Mouse (Mus musculus): ENCODE data around the gene Fkbp1a.

The Fkbp1a gene

GRCm38 (mm10) chr2:151546571-151546970 lies 4.3 kb downstream of the Fkbp1a start:
- DNase-seq (ENCODE audit: low spot score in 2 of 2) = no peak

- DNase-seq (ENCODE audit: low spot score in 2 of 2) = no peak
Measured at GRCm38 (mm10) chr2:151549615-151550121, 7.4 kb downstream of the Fkbp1a start.

DNA sequence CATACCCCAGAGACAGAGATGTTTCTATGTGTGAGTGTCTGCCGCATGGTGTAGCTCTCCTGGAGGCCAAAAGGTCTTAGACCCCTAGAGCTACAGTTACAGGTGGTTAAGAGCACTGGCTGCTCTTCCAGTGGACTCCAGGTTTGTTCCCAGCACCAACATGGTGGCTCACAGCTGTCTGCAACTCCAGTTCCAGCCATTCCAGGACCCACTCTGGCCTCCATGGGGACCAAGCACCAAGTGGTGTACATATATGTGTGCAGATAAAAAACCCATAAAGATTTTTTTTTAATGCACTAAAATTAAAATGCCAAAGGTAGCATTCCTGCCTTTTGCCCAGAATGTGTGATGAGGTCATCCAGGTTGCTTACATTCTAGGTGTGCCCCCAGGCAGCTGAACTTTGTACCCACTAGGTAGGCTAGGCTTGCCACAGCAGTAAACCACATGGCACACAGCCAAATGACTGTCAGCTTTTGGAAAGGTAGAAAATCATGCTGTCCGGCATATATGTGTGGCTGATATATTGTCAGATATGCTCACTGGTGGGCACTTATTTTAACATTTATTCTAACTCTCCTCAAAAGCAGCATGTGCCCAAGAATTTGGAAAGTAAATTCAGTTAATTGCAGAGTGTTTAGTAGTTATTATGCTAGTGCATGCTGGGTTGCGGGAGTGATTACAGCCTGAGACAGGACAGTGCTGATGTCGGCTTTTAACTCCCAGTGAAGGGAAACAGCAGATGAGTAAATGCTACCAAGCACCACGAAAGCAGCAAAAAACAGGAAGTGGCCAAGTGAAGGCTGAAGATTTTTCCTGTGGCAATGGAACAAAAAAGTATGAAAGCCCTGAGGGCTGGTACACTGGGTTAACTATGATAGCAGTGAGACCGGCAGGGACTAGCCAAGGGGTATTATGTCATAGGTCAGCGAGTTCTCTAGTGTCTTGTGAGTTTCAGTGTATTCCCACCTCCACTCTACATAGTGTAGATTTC lies 20.9 kb downstream of the Fkbp1a start:
- no peak for DNase-seq (ENCODE audit: low spot score in 2 of 2)

GRCm38 (mm10) chr2:151564006-151564405 lies 21.7 kb downstream of the Fkbp1a start:
- DNase-seq (ENCODE audit: low spot score in 2 of 2) = no peak

- no peak for DNase-seq (ENCODE audit: low spot score in 2 of 2)
Measured at GRCm38 (mm10) chr2:151564986-151565385, 22.7 kb downstream of the Fkbp1a start.

DNA sequence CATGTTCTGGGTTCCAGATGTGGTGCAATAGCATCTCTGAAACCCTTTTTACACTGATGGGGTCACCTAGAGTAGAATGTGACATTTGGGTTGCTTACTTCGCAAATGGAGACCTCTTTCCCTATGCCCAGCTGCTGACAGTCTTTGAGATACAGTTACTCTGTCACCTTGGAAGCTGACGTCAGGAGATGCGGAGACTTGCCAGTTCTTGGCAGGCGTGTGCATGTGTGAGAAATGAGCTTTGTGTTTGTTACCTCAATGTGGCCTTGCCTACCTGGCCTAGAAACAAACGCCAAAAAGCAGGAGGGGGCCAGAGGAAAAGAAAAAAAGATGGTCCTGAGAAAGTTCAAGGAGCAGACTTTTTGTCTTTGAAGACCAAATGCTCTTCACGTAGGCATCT lies 24.6 kb downstream of the Fkbp1a start:
- DNase-seq (ENCODE audit: low spot score in 2 of 2) = no peak

GRCm38 (mm10) chr2:151569452-151569851 lies 27.2 kb downstream of the Fkbp1a start:
- DNase-seq (ENCODE audit: low spot score in 2 of 2) = no peak

DNA sequence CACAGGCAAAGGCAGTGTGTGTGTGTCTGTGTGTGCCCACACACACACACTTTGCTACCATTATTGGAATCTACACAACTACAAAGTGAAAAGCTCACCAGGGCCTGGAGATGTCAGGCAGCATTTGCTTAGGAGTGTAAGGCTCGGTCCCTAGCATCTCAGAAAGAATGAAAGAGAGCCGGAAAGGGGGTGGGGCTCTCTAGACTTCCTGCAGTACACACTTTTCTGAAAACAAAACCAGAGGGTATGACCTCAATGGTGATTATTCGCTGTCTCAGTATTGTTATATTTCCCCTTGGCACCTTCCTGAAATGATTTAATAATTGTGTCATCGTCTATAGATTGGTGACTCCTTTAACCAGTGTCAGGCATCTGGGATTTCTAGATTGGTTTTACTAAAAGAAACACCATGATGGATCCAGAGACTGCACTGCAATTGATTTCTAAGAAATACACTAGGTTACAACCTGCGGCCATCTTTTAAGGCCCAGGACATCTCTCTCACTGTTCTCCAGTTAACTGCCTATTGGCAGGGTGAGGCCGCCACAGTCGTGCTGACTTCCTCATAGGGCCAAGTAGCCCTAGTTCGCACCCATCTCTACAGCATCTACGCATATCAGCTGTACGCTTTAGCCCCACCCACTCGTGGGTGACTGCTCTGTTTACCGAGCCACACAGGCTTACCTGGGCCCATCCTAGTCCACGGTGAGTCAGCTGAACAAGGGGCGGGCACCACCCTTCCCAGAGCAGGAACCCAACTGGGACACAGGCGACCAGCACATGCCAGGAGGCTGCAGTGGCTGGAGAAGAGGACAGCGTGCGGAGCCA lies 29.8 kb downstream of the Fkbp1a start, which contains the start of gene Sdcbp2:
Gene Sdcbp2, plus strand, starts transcription at position 750 of the 828 bp plus-strand sequence.
- DNase-seq (ENCODE audit: low spot score in 2 of 2) = no peak

DNA sequence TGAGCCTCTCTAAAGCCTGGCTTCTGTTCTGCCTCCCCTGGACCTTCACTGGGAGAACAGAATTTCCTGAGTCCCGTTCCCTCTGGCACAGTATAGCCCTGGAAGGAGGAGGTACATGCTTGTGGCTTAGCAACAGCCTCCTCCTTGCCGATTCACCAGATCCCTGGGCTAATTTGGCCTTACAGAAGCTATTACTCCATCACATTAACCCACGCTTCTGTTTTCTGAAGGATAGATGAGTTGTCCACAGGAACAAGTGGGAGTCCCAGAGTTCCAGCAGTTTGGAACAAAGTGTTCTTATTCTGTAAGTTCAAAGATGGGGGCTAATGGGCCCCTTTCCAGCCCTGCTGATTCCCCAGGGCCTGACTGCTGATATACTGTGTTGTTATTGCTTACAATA lies 31.4 kb downstream of the Fkbp1a start:
- DNase-seq (ENCODE audit: low spot score in 2 of 2) = peak in 1 of 2 experiments; percentile 53

- peak; percentile 65 to 75 for DNase-seq (ENCODE audit: low spot score in 2 of 2)
Measured at GRCm38 (mm10) chr2:151574607-151575006, 32.3 kb downstream of the Fkbp1a start.

DNA sequence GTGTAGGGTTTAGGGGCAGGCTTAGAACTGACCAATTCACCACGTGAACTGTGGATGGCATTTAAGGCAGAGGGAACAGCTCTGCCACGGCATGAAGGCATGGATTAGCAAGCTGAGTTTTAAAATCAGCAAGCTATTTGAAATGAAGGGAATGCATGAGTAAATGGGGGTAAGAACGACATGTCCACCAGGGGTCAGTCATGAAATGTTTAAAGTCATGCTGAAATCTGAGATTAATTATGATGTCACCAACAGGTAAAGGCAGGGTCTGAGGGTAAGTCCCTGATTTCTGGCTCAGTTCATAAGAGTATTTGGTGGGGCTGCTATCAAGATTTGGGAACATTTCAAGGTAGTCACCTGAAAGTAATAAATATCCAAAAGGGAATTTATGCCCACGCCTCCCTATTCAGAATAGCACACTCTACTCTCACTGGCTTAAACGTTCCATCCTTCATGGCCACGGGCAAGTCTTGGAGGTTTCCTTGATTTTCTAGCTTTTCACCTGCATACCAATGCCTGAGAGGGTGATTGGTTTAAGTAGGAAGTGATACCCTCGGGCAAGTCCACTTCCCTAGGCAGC lies 32.9 kb downstream of the Fkbp1a start:
- DNase-seq (ENCODE audit: low spot score in 2 of 2) = peak in 1 of 2 experiments; percentile 56

DNA sequence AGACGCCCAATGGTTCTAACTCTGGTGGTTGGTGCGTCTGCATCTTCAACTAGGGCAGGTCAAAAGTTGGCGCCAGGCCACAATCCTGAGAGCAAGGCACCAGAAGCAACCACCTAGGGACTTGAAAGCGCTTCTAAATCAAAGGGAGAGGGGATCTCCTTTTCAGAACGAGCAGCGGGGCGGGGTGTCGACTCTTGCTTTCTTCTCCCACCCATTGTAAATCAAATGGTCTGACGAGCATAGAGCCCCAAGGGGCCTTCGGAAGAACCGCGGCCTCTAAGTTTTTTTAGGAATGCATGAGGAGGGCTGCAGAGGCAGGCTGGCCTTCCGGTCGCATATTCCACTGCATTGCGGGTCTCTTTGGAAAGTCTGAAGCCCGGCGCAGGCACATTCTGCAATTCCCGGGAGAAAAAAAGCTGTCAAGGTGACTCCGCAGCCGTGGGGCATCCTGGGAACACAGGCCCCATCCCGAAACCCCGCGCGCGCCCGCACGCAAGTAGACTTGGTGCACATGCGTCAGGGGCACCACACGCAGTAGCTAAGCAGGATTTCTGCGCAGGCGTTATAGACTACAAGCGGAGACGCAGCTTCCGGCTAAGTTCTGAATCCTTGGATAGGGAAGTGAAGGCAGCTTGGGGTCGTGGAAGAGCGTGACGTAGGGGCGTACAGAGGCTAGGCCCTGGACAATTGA lies 33.6 kb downstream of the Fkbp1a start:
- DNase-seq (ENCODE audit: low spot score in 2 of 2) = peak; percentile 92 to 95

GRCm38 (mm10) chr2:151579183-151579582 lies 36.9 kb downstream of the Fkbp1a start:
- no peak for DNase-seq (ENCODE audit: low spot score in 2 of 2)

- no peak for DNase-seq (ENCODE audit: low spot score in 2 of 2)
Measured at GRCm38 (mm10) chr2:151580945-151581344, 38.7 kb downstream of the Fkbp1a start.

GRCm38 (mm10) chr2:151585934-151586333 lies 43.7 kb downstream of the Fkbp1a start:
- no peak for DNase-seq (ENCODE audit: low spot score in 2 of 2)

GRCm38 (mm10) chr2:151586807-151587206 lies 44.5 kb downstream of the Fkbp1a start:
- no peak for DNase-seq (ENCODE audit: low spot score in 2 of 2)

DNA sequence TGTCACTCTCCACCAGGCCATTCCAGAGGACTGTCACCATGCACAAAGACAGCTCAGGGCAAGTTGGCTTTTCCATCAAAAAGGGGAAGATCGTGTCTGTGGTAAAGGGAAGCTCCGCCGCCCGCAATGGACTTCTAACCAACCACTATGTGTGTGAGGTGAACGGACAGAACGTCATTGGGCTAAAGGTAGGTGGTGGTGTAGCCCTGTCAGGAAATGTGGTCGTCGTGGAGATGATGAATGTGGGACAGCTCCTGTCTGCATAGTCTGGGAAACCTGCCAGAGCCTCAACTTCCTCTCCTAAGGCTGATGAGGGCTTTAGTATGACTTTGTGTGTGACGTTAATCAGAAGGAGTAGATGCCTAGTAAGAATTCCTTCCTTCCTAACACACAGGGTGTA lies 45.0 kb downstream of the Fkbp1a start:
- no peak for DNase-seq (ENCODE audit: low spot score in 2 of 2)

DNA sequence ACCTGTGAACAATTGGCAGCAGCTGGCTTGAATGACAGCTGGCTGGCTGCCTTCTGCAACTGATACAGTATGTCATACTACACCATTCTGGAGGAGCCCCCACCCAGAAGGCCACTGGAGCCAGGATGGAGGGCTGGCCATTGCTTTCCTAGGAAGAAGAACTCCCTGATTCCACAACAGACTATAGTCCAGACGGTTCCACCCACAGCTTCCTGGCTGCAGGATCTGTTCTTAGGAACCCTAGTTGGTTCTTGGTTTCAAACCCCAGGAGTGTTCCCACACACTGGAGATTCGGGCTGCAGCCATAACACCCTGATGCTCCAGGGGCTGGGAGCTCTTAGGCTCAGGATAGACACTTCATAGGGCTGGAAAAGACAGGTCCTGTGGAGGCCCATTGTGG lies 55.8 kb downstream of the Fkbp1a start:
- DNase-seq (ENCODE audit: low spot score in 2 of 2) = peak in 1 of 2 experiments; percentile 77

- DNase-seq (ENCODE audit: low spot score in 2 of 2) = no peak
Measured at GRCm38 (mm10) chr2:151602106-151602505, 59.8 kb downstream of the Fkbp1a start.

- peak in 1 of 2 experiments; percentile 52 for DNase-seq (ENCODE audit: low spot score in 2 of 2)
Measured at GRCm38 (mm10) chr2:151603630-151604029, 61.3 kb downstream of the Fkbp1a start.

DNA sequence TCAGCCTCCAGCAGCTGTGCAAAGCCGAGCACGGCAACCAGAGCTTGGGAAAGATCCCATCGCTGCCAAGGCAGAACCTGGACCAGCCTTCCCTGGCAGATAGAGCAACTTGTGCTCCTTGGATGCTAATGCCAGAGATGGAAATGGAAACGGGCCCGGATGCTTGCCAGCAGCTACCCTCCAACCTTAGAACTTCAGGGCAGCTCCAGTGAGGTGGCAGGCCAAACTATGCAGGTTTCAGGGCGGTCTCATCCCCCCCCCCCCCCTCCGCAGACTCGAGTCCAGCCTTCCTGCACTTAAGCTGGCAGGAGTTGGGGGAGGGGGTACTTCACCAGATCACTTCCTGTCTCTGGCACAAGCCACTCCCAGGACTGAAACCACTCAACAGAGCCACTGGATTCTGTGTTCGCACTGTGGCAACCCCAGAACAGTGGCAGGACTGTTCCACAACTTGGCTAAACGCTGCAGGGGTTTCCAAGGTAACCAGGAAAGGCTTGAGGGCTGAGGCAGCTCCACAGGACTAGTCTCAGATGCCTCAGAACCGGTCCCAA lies 63.2 kb downstream of the Fkbp1a start:
- DNase-seq (ENCODE audit: low spot score in 2 of 2) = peak; percentile 78 to 82
